20 mouse cellular contexts compared by ENCODE assay signal in the genomic region with DNA sequence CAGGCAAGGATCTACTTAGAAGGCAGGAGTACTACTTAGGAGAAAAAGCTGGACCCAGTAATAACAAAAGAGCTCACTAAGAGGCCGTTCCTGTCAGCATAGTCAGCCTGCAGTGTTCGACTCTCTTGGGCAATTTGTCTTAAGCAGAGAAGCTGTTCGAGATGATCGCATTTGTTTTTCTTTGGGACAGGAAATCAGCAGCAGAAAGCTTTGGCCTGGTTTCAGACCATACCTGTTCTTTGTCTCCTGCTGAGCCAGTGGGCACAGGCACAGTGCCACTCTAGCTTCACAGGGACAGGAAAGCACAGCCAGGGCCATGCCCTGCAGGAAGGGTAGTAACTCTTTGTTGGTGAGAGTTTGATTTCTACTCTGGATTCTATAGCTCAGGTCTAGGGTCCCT.
"Had no signal": no experiment of that assay in that cellular context is flagged by ENCODE, and none has a peak within 500 bp of the region (broad histone marks: within the 10 kb centered on the region; RNA-seq: fewer than 3 reads in every experiment).

No protein-coding gene starts in this region.

- H3K36me3 ChIP-seq: kidney, embryonic 15.5 days; limb, embryonic 10.5 days; limb, embryonic 13.5 days; midbrain, embryonic 13.5 days; neural tube, embryonic 13.5 days had no signal

- DNase-seq: kidney, adult 8-10 months; kidney, postnatal 14 days; layer of hippocampus, adult 9-11 months; liver, postnatal 0 days; lung, embryonic 14.5 days; thymus, adult 2 months; thymus, postnatal 14 days; thymus, postnatal 4 days had no signal

- H3K4me1 ChIP-seq: midbrain, embryonic 13.5 days had no signal

- H3K4me2 ChIP-seq: kidney, embryonic 15.5 days; limb, embryonic 13.5 days; lung, embryonic 14.5 days; midbrain, embryonic 13.5 days; neural tube, embryonic 13.5 days had no signal

- H3K27me3 ChIP-seq: kidney, embryonic 15.5 days; limb, embryonic 13.5 days; midbrain, embryonic 13.5 days; neural tube, embryonic 13.5 days had no signal

- H3K27ac ChIP-seq: kidney, embryonic 15.5 days; layer of hippocampus, adult 2 months; limb, embryonic 10.5 days; liver, embryonic 14.5 days; macrophage; midbrain, embryonic 13.5 days; neural tube, embryonic 13.5 days; stomach, postnatal 0 days had no signal

- H3K9ac ChIP-seq: kidney, embryonic 15.5 days; limb, embryonic 13.5 days; liver, embryonic 14.5 days; liver, postnatal 0 days; lung, embryonic 14.5 days; midbrain, embryonic 13.5 days; neural tube, embryonic 13.5 days had no signal

- ATAC-seq: liver, postnatal 0 days; lung, postnatal 0 days; midbrain, embryonic 13.5 days; midbrain, embryonic 16.5 days had no signal

- H3K9me3 ChIP-seq: kidney, embryonic 15.5 days; limb, embryonic 10.5 days; limb, embryonic 13.5 days; midbrain, embryonic 13.5 days; neural tube, embryonic 13.5 days had no signal

- H3K4me3 ChIP-seq: kidney, embryonic 15.5 days; layer of hippocampus, adult 2 months; limb, embryonic 10.5 days; limb, embryonic 13.5 days; midbrain, embryonic 13.5 days; myocyte; neural tube, embryonic 13.5 days had no signal
